Mouse (Mus musculus) 3T3-L1 (cell line): ENCODE measurements around the gene Clgn.
"Not testable (repeated sequence)": the region's sequence is repeated elsewhere in the genome, so short reads cannot be mapped to it uniquely, and the experiment has no call there.

Experiments used
- DNase-seq: peaks from one replicate; pipeline ENCODE4 v3.0.0-alpha.2; 2015; ENCODE audit warnings: low read depth, low spot score

The Clgn gene

GRCm38 (mm10) chr8:83423032-83423825 is 33.6 kb downstream of the Clgn start:
- no peak for DNase-seq

DNA sequence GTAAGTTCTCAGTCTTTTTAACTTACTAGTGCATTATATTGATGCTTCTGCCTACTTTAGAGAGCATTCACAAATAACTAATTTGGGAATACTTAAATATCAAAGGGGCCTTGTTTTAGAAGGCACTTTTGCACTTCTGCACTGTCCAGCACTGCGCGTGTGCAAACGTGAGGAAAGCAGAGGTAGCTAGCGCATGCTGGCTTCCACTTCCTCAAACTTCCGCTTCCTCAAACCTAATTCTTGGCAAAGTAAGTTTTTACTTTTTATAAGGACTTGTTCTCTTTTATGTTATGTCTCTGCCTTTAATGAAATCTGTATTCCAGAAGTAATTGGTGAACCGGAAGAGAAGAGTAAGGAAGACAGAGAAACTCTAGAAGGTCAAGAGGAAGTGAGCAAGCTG is 35.5 kb downstream of the Clgn start:
- no peak for DNase-seq

DNA sequence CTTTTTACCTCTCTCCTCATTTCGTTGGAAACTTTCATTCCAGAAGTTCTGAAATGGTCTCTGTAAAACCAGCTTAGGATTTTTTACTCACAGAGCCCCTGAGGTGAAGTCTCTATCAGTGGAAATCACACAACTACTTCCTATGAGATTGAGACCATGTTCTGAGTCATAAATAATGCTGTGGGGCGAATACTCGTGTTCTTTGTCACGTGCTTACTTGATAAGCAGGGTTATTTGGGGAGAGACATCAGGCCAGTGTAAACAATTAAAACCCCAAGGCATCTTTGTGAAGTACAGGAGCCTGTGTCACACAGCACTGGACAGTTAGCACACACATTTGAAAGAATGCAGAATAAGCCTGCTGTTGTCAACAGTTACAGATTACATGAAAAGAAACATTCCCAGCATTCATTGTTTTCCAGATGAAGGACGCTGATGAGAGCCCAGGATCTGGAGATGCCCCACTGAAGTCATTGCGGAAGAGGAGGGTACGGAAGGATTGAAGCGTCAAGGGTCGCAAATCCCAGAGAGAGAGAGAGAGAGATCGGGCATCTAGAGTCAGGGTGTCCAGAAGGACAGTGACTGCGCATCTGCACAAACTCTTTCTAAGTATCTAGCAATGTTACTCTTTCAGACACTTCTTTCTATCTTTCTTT is 36.6 kb downstream of the Clgn start:
- peak; percentile 19 for DNase-seq

- DNase-seq = no peak
Observed at GRCm38 (mm10) chr8:83426949-83427348, 37.3 kb downstream of the Clgn start.

GRCm38 (mm10) chr8:83428621-83429020 is 39.0 kb downstream of the Clgn start:
- not testable (repeated sequence) for DNase-seq

GRCm38 (mm10) chr8:83429071-83429524 is 39.4 kb downstream of the Clgn start:
- no peak for DNase-seq

DNA sequence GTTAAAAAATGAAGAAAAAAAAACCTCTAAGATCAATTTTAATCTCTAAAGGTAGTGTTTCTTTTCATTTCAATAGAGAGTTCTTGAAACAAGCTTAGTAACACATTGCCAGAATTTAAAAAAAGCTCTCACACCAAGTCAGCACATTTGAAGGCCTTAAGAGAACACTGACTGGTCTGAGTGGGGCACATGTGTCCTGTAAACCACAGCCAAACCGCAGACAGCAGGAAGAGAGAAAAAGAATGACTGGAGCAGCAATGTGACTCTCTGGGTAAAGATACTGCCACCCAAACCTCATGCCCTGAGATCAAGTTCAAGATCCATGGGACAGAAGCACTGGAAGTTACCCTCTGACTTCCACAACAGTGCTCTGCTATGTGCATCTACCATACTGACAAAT is 47.4 kb downstream of the Clgn start:
- DNase-seq = no peak

DNA sequence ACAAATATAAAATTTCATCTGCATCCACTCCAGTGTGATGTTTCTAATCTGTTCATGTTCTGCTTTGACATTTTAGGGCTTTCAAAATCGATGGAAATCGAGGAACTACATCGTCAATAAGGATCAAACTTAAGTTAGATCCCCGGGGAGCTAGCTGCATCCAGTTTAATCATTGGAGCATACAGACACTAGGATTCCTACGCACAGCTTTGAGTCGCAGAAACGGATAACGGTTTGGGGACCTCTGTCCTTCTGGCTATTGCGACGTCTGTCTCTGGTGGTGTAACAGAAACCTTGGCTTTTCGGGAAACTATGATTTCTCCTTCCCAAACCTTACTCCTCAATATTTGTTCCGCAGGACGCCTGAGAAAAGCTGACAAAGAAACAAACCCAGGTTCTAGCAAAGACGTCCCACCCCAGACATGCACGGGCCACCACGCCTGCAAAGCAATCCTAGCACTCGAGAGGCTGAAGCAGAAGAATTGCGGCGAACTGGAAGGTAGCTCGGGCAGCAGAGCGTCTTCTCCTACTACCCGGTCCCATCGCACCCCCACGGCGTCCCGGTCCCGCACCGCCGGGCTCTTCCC is 52.1 kb downstream of the Clgn start:
- peak; percentile 44 for DNase-seq

- DNase-seq = peak; percentile 99
Observed at GRCm38 (mm10) chr8:83442243-83443051, 52.8 kb downstream of the Clgn start.

DNA sequence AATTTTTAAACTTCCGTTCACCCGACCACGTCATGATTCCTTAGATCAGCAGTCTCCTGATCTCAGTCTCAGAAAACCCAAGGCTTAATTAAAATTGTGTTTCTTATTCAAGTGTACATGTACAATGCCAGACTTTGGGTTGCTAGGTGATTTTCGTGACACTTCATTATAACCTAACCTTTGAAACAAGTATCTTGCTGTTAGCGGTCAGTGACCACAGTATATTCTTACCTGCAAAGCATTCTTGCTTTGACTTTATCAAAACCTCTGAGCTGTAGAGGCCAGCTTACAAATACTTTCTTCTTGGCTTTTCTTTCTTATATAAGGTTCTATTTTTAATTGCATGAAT is 53.4 kb downstream of the Clgn start:
- DNase-seq = no peak

DNA sequence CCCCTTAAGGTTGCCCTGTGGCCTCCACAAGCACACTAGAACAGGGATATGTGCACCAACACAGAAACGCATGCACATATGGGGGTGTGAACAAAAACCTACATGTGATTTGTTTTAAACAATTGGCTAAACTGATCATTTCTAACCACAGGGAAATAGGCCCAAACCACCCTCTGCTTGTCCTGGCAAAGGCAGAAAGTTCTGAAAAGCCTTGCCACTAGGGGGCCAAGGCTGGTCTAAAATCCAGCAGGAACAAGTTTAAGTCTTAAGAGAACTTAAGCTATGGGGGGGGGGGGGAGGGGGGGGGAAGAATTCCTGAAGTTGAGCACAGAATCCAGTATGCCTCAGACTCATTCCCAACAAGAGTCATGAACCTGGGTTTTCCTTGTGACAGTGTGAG is 60.3 kb downstream of the Clgn start:
- DNase-seq = peak; percentile 80

DNA sequence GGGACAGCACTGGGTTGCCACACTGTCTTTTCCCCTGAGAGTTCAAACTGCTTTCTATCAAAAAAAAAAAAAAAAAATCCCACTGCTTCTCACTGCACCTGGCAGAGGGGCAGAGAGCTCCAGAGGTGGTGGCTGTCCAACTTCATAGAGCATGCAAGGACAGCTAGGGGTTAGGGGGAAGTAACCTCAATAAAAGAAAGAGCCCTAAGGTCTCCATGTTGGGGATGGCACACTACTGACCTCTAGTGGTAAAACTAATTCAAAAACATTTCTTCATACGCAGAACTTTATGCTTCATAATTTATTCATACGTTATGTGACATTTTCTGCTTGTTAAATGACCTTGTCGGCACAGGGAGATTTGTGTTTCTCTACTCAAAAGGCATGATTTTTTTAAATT is 61.4 kb downstream of the Clgn start:
- DNase-seq = peak; percentile 73

DNA sequence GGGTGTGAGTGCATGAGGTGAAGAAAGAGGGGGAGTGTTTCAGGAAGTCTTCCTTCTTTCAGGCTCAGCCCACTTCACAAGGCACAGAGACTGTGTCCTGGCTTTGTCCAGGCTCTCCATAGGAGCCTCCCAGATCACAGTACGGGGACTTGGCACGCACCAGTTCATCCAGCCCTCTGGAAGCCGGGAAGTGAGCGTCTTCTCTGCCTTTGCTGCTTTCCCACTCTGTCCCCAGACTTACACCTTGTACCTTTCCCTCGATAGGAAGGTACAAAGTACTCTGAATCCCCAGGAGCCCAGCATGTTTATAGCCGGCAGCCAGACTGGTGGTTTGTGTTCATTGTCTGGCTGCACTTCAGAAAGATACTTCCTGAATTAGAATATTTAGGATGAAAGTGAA is 67.5 kb downstream of the Clgn start:
- no peak for DNase-seq

GRCm38 (mm10) chr8:83458222-83458621 is 68.6 kb downstream of the Clgn start, which contains the start of gene Scoc:
Gene Scoc, minus strand, starts transcription at chr8:83458391.
- no peak for DNase-seq

GRCm38 (mm10) chr8:83459606-83460005 is 69.9 kb downstream of the Clgn start:
- DNase-seq = no peak
